Mouse (Mus musculus): Measurements from ENCODE around the gene Itpkc.
A peak's percentile ranks its signal among the peaks of the same experiment; 100 is the strongest.

The Itpkc gene

DNA sequence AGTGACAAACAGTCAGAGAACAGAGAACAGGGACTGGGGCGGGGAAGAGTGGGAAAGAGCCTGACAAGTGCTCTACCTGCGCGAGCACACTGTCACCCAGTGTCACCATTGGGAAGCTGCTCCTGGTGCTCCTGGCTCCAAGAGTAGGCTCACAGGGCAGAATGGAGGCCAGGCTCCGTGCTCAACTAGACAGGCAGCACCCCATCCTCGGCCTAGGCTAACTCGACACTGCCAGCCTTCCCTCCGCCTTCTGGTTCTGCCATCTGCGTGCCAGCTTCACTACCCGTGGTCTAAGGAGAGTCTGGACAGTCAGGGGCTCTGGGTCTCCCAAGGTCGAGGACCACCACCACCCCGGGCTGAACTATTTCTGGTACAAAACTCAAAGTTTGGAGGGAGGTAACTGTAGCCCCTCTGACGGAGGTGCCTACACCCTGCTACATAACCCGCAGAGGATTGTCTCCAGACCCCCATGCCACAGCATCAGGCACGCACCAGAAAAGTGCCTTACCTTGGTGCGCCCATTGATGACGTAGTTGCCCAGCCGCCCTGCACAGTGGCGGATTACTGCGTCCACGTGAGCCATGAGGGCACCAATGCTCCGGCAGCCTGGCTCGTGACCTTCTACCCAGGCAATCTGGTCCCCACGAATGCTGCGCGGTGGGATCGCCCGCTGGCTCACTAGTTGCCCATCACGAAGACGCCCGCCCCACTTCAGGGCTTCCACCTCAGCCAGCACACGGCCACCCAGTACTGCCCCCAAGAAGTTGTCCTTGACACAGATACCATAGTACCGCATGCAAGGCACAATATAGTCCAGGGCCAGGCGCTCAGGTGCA lies 64.1 kb downstream of the Itpkc start:
- no peak for DNase-seq (ENCODE audit: low read depth, low spot score)

GRCm38 (mm10) chr7:27163450-27163805 lies 65.0 kb downstream of the Itpkc start:
- no peak for DNase-seq (ENCODE audit: low read depth, low spot score)

- no peak for DNase-seq (ENCODE audit: low read depth, low spot score)
Measured at GRCm38 (mm10) chr7:27162780-27163449, 65.5 kb downstream of the Itpkc start.

DNA sequence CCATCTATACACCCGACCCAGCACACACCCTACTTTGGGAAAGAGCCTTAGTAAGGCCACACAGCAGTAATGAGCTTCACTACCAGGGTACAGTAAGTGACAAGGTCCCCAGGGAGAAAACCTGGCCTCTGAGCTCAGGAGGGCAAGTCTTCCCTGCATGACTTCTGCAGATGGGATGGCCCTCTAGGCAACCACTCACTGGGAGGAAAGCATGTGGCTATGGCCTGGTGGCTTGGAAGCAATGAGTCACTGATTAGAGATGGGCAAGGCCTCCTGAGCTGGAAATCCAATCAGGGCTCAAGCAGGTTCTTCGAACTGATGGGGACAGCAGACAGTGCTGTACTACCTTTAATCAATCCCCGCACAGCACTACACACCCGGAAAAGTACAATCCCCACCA lies 66.7 kb downstream of the Itpkc start:
- no peak for DNase-seq (ENCODE audit: low read depth, low spot score)

DNA sequence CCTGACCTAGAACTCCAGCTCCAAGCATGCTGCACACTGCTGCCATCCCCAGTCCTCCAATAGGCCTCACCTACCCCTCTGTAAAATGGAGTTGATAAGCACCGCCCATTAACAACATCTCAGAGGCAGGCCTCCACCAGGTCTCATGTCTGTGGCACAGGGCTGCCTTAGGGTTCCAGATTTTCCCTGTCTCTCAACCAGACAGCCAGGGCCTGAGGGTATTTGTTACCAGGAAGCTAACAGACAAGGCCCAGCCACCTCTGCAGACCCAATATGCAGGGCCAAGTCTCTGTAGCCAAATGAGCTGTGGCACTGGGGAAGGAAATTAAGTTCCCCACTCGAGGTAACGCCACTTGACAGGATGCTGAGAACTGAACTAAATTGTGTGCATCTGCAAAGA lies 67.5 kb downstream of the Itpkc start:
- no peak for DNase-seq (ENCODE audit: low read depth, low spot score)

- peak; percentile 93 for DNase-seq (ENCODE audit: low read depth, low spot score)
Measured at GRCm38 (mm10) chr7:27159882-27160281, 68.6 kb downstream of the Itpkc start.

GRCm38 (mm10) chr7:27159256-27159655 lies 69.2 kb downstream of the Itpkc start:
- DNase-seq (ENCODE audit: low read depth, low spot score) = no peak

DNA sequence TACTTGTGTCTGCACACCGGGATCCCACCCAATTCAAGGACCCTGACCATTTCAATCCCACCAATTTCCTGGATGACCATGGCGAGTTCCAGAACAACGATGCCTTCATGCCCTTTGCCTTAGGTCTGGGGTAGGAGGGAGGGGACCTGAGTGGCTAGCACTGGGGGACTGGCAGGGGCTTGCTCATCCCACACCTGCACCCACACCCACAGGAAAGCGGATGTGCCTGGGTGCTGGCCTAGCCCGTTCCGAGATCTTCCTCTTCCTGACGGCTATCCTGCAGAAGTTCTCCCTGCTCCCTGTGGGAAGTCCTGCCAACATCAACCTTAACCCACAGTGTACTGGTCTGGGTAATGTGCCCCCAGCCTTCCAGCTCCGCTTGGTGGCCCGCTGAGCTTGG lies 70.3 kb downstream of the Itpkc start:
- no peak for DNase-seq (ENCODE audit: low read depth, low spot score)
